Mouse (Mus musculus) forebrain, embryonic 10.5 days (tissue): Measurements from ENCODE around the gene Cyb561. TPM values are rescaled to one million over a fixed set of nuclear protein-coding genes. Genes with fewer than 3 reads are reported as not detected.

Experiments
- DNase-seq: peaks from one replicate; pipeline ENCODE4 v3.0.0-alpha.2; 2017; ENCODE audit warnings: low spot score; ENCODE audit errors: extremely low spot score
- H3K27ac ChIP-seq: fragments of 300-500 bp; sonication (generic); 2 replicates; pipeline ENCODE4 v1.5.1; 2016; ENCODE audit warnings: mild to moderate bottlenecking
- H3K27me3 ChIP-seq: fragments of 300-500 bp; sonication (generic); 2 replicates; pipeline ENCODE4 v1.6.1; 2016; ENCODE audit warnings: mild to moderate bottlenecking; ENCODE audit not compliant: poor library complexity, severe bottlenecking
- H3K36me3 ChIP-seq: fragments of 300-500 bp; sonication (generic); replicated peaks from 2 replicates; pipeline ENCODE4 v1.6.1; 2016; ENCODE audit warnings: mild to moderate bottlenecking, moderate library complexity
- H3K4me1 ChIP-seq: fragments of 300-500 bp; sonication (generic); 2 replicates; pipeline ENCODE4 v1.6.1; 2016
- H3K4me3 ChIP-seq: fragments of 300-500 bp; sonication (generic); 2 replicates; pipeline ENCODE4 v1.5.1; 2016; ENCODE audit warnings: mild to moderate bottlenecking, moderate library complexity
- H3K9me3 ChIP-seq: fragments of 300-500 bp; sonication (generic); 2 replicates; pipeline ENCODE4 v1.6.1; 2016; ENCODE audit warnings: mild to moderate bottlenecking, moderate library complexity
- WGBS: fragments of 180-500 bp; shearing (Covaris S2); methylation state at CpG from one replicate; pipeline ENCODE4 v1.1.7; 2016; 5-methylcytosine and 5-hydroxymethylcytosine counted together
- polyA plus RNA-seq: library from polyadenylated mRNA; unstranded; fragments of >200 nt; fragmentation: Nextera tagmentation; extraction: Ambion mirVana; gene quantifications from 2 replicates; pipeline ENCODE4 v1.2.1, GENCODE M21; 2016

Cyb561 gene
- polyA plus RNA-seq, 1 experiment from 2014 or later: 15.4 TPM

DNA sequence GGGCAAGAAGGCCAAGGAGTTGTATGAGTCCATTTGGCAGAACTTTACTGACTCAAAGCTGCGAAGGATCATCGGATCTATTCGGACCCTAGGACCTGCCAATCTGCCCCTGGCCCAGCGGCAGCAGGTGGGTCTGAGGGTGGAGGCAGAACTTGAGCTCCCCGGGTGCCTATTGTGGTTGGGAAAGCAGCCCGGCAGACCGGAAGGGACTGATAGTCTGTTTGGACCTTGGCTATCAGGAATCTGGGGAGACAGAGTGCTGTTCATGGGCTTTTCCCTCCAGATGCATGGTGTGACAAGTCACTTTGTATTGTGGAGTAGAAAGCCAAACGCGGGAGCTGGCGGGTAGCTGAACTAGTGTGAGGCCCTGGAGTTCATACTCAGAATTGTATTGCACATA is 15.8 kb upstream of the Cyb561 start:
- peaks cover 23% of the 10 kb centered on the region for H3K4me1 ChIP-seq
- H3K27me3 ChIP-seq: peaks cover 65% of the 10 kb centered on the region
- H3K36me3 ChIP-seq: no peaks in the 10 kb centered on the region
- DNase-seq: no peak
- H3K9me3 ChIP-seq: no peaks in the 10 kb centered on the region
- H3K4me3 ChIP-seq: peak overlapping the region; percentile 72; the same call in 1 of the 2 replicates
- 49% methylated on average over 10 of the region's 10 CpGs for WGBS
- no peak overlapping the region for H3K27ac ChIP-seq

GRCm38 (mm10) chr11:105967741-105968574 is 14.8 kb upstream of the Cyb561 start, which contains the start of gene Ace:
Gene Ace, plus strand, starts transcription at chr11:105967945.
- peaks cover 23% of the 10 kb centered on the region for H3K4me1 ChIP-seq
- peak within 1 kb of the TSS; percentile 70 for H3K27ac ChIP-seq
- H3K9me3 ChIP-seq: no peaks in the 10 kb centered on the region
- DNase-seq: peak; percentile 41
- no peaks in the 10 kb centered on the region for H3K36me3 ChIP-seq
- H3K4me3 ChIP-seq: peak within 1 kb of the TSS; percentile 72
- H3K27me3 ChIP-seq: peaks cover 65% of the 10 kb centered on the region
- WGBS: under 1% methylated on average over 71 of the region's 76 CpGs

DNA sequence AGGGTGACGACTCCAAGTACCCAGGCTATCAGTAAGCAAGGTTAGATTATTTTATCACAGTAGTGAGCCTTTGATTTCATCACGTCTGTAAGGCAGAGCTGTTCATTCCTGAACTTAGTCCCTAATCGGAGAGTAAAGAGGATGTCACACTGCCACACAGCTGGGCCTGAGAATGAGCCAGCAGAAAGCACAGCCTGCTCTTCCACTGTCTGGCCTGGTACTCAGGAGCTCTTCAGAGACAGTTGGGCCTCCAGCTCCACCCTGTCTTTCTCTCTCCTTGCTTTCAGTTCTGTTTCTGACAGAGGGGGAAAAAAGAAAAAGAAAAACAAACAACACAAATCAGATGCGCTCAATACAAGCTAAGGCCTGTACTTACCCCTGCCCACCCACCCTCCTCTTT is 13.2 kb upstream of the Cyb561 start:
- Histone ChIP-seq H3K4me1 (peaks cover 23% of the 10 kb centered on the region), H3K4me3 (no peak overlapping the region), H3K27ac (no peak overlapping the region), H3K27me3 (peaks cover 58% of the 10 kb centered on the region), H3K9me3 (no peaks in the 10 kb centered on the region), H3K36me3 (no peaks in the 10 kb centered on the region)
- no peak for DNase-seq
- 83% methylated on average over 4 of the region's 4 CpGs for WGBS

DNA sequence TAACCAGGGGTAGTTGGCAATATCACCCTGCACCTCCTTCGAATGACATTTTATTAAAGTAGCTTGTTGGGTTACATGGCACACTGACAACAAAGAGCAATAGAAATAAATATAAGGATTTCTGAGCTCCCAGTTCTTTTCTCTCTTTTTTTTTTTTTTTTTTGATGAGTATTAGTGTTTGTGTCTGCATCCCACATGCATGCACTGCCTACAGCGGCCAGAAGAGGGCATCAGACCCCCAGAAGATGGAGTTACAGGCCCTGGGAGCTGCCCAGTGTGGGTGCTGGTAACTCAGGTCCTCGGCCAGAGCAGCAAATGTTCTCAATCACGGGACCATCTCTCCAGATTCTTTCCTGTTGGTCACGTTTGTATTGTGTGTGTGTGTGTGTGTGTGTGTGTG is 11.6 kb upstream of the Cyb561 start:
- H3K4me3 ChIP-seq: no peak overlapping the region
- peaks cover 23% of the 10 kb centered on the region for H3K4me1 ChIP-seq
- H3K9me3 ChIP-seq: no peaks in the 10 kb centered on the region
- DNase-seq: no peak
- 66% methylated on average over 5 of the region's 5 CpGs for WGBS
- no peaks in the 10 kb centered on the region for H3K36me3 ChIP-seq
- H3K27ac ChIP-seq: no peak overlapping the region
- peaks cover 43% of the 10 kb centered on the region for H3K27me3 ChIP-seq

DNA sequence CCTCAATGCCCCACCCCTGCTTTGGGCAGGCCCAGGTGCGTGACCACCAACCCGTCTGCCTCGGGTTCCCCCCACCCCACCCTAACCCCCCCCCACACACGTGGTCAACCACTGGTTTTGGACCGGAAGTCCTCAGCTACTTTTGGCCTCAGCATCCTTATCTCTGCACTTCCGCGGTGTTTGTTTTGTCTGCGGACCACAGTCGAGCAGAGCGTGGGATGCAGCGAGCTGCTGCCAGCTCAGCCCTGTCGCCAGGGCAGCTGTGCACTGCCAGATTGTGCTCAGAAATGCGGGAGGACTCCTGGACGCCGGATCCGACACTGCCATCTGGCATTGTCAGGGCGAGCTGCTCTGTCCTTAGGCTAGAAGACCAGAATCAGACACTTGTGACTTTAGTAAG is 6.2 kb upstream of the Cyb561 start:
- Histone ChIP-seq H3K27me3 (no peaks in the 10 kb centered on the region), H3K4me1 (peaks cover 20% of the 10 kb centered on the region), H3K27ac (no peak overlapping the region), H3K4me3 (no peak overlapping the region), H3K9me3 (no peaks in the 10 kb centered on the region), H3K36me3 (no peaks in the 10 kb centered on the region)
- no peak for DNase-seq
- 69% methylated on average over 17 of the region's 17 CpGs for WGBS

DNA sequence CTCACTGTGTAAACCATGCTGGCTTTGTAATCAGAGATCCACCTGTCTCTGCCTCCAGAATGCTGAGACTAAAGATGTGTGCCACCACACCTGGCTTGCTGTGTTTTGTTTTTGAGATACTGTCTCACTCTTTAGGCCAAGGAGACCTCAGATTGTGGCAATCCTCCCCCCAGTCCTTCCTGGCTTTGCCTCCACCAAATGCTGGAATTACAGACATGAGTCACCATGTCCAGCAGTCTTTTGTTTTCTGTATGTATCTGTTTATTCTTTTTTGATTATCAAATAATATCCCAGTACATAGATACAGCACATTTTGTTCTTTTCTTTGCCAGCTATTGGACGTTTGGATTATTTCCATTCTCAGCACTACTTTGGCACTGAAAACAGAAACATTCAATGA is 5.4 kb upstream of the Cyb561 start:
- 86% methylated on average over 1 of the region's 1 CpGs for WGBS
- H3K4me3 ChIP-seq: no peak overlapping the region
- no peaks in the 10 kb centered on the region for H3K36me3 ChIP-seq

DNA sequence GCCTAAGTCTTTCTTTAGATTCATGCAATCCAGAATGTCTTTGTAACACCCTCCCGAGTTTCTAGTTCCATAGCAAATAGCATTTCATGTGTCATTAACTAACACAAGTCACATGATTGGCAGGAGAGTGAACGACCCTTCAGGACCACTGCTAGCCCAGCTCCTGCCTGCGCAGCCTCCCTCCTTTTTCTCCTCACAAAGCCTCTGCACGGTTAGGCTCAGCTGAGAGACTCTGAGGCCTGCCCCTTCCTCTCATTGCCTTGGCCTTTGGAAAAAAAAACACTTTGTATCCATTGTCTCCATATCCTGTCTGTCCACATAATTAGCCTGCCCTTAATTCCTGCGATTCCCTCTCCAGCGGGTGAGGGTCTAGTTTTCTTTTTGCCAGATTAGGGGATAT is 4.4 kb upstream of the Cyb561 start:
- H3K9me3 ChIP-seq: no peaks in the 10 kb centered on the region
- DNase-seq: no peak
- H3K36me3 ChIP-seq: no peaks in the 10 kb centered on the region
- 51% methylated on average over 6 of the region's 6 CpGs for WGBS
- peaks cover 20% of the 10 kb centered on the region for H3K4me1 ChIP-seq
- H3K27ac ChIP-seq: no peak overlapping the region
- H3K27me3 ChIP-seq: no peaks in the 10 kb centered on the region
- no peak overlapping the region for H3K4me3 ChIP-seq

More for the DNA sequence above, 5.4 kb upstream of the Cyb561 start:
- no peak overlapping the region for H3K27ac ChIP-seq
- peaks cover 20% of the 10 kb centered on the region for H3K4me1 ChIP-seq
- no peaks in the 10 kb centered on the region for H3K9me3 ChIP-seq
- no peaks in the 10 kb centered on the region for H3K27me3 ChIP-seq
- DNase-seq: no peak

GRCm38 (mm10) chr11:105955815-105956430 is 2.8 kb upstream of the Cyb561 start:
- no peaks in the 10 kb centered on the region for H3K27me3 ChIP-seq
- 92% methylated on average over 28 of the region's 28 CpGs for WGBS
- H3K4me3 ChIP-seq: no peak overlapping the region
- H3K4me1 ChIP-seq: peaks cover 27% of the 10 kb centered on the region
- no peaks in the 10 kb centered on the region for H3K36me3 ChIP-seq
- no peak overlapping the region for H3K27ac ChIP-seq
- DNase-seq: no peak
- no peaks in the 10 kb centered on the region for H3K9me3 ChIP-seq

DNA sequence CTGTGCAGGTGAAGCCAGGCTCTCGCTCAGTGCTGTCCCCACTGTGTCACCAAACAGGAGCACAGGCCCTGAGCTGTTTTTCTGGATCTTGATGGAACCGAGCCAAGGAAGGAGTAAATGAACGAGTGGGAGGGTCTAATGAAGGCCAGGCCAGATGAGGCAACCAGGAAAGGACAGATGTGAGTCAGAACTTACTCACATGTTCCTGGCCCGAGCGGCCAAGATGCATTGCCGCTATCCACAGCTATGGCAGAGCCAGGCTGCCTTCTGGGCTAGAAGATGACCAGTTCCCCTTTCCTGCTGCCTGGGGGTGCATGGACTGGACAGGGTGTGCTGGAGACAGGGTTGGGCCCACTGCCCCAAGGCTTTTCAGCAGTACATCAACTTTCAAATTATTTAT is 266 bp upstream of the Cyb561 start:
- Histone ChIP-seq H3K9me3 (no peaks in the 10 kb centered on the region), H3K27me3 (no peaks in the 10 kb centered on the region), H3K27ac (no peak overlapping the region; the same call in 1 of the 2 replicates), H3K36me3 (no peaks in the 10 kb centered on the region), H3K4me3 (no peak overlapping the region), H3K4me1 (peaks cover 29% of the 10 kb centered on the region)
- 87% methylated on average over 6 of the region's 6 CpGs for WGBS
- no peak for DNase-seq

- Histone ChIP-seq H3K4me3 (no peak overlapping the region), H3K27me3 (no peaks in the 10 kb centered on the region), H3K36me3 (no peaks in the 10 kb centered on the region), H3K27ac (no peak overlapping the region), H3K4me1 (peaks cover 24% of the 10 kb centered on the region), H3K9me3 (no peaks in the 10 kb centered on the region)
- no peak for DNase-seq
- 87% methylated on average over 9 of the region's 9 CpGs for WGBS
Measured at GRCm38 (mm10) chr11:105952111-105952510, 1.0 kb downstream of the Cyb561 start.

- WGBS: 45% methylated on average over 3 of the region's 3 CpGs
- DNase-seq: no peak
Measured at GRCm38 (mm10) chr11:105951601-105952044, 1.5 kb downstream of the Cyb561 start.

GRCm38 (mm10) chr11:105950519-105950918 is 2.6 kb downstream of the Cyb561 start:
- Histone ChIP-seq H3K27ac (no peak overlapping the region), H3K4me1 (peaks cover 9% of the 10 kb centered on the region), H3K4me3 (no peak overlapping the region), H3K9me3 (no peaks in the 10 kb centered on the region), H3K36me3 (no peaks in the 10 kb centered on the region), H3K27me3 (peaks cover 6% of the 10 kb centered on the region)
- no peak for DNase-seq
- WGBS: 81% methylated on average over 4 of the region's 4 CpGs

More at GRCm38 (mm10) chr11:105951601-105952044, 1.5 kb downstream of the Cyb561 start:
- H3K36me3 ChIP-seq: no peaks in the 10 kb centered on the region
- H3K27ac ChIP-seq: no peak overlapping the region
- no peak overlapping the region for H3K4me3 ChIP-seq
- H3K9me3 ChIP-seq: no peaks in the 10 kb centered on the region
- H3K4me1 ChIP-seq: peaks cover 19% of the 10 kb centered on the region
- no peaks in the 10 kb centered on the region for H3K27me3 ChIP-seq

- no peaks in the 10 kb centered on the region for H3K9me3 ChIP-seq
- no peaks in the 10 kb centered on the region for H3K36me3 ChIP-seq
- H3K4me3 ChIP-seq: no peak overlapping the region
- peaks cover 25% of the 10 kb centered on the region for H3K27me3 ChIP-seq
- peaks cover 30% of the 10 kb centered on the region for H3K4me1 ChIP-seq
- DNase-seq: no peak
- 77% methylated on average over 2 of the region's 2 CpGs for WGBS
- no peak overlapping the region for H3K27ac ChIP-seq
Measured at GRCm38 (mm10) chr11:105948255-105948654, 4.9 kb downstream of the Cyb561 start.
